Mouse (Mus musculus): ENCODE results near the gene Usp44. TPM values are rescaled to one million over a fixed set of nuclear protein-coding genes. Genes with fewer than 3 reads are reported as not detected.
"Not testable (repeated sequence)": the region's sequence is repeated elsewhere in the genome, so short reads cannot be mapped to it uniquely, and the experiment has no call there.

The Usp44 gene
- total RNA-seq (2021) = not detected
- long read RNA-seq, experiment 1 = 0 reads
- long read RNA-seq, experiment 2 = 0 reads

DNA sequence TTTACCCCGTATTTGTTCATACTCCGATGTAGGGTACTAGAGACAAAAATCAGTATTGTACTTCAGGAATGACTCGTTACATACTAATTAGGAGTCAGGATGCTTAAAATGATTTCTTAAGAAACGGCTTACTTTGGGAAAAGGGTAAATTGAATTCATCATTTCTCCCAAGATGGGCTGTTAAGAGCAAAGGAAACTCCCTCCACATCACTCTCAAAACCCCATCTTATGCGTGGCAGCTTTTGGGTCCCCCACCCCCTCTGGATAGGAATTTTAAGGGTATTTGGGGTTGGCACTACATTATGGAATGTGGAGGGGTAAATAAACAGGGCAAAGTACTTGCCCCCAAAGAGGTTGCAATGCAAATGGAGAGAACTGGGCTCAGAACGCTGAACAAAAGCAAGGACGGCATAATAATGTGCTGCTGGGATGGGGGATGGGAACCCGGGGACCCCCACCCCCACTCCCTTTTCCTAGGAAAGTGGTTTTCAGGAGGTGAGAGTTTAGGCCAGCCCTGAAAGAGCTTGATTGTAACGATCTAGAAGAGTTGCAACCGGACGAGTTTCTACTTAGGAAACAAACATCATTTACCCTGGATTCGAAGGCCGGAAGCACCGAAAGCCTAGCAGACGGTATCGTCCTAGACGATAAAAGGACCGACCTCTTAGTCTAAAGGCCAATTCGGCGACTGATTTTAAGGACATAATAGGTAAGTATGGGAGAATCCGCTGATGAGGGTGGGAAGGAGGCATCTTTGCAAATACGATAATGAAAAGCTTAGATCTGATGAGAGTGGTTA, at the start of gene Usp44:
Gene Usp44, plus strand, starts transcription at position 625 of the 799 bp plus-strand sequence.
- no peak for DNase-seq

DNA sequence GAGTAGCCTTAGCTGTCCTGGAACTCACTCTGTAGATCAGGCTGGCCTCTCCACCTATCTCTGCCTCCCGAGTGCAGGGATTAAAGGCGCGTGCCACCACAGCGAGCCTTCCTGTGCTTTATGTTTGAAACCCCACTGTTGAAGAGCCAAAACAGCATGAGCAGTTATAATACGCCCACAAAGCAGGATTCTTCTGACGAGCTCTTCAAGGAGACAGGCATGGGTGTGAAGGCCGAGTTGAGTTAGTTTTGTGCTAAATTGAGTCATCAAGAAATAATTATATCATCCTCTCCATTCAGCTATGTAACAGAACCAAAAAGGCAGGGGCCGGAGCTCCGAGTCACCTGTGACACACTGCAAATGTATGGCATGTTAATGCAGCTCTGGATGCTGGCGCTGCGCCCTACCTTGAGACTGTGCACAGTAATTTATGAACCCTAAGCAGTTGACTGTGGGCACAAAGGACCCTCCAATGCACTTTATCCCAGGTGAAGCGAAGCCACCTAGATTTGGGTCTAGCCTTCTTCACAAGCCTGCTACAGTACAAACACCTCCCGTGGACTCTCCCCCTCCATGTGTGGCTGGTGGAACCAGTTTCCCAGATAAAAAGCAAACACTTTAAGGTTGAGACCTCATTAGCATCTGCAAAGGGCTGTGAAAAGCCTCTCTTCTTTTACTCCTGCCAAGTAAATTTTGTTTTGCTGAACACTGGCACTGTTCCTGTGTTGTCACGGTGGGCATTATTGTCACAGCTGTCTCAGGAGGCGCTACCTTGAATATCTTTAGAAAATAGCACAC, 47.9 kb upstream of the Usp44 start:
- no peak for DNase-seq

DNA sequence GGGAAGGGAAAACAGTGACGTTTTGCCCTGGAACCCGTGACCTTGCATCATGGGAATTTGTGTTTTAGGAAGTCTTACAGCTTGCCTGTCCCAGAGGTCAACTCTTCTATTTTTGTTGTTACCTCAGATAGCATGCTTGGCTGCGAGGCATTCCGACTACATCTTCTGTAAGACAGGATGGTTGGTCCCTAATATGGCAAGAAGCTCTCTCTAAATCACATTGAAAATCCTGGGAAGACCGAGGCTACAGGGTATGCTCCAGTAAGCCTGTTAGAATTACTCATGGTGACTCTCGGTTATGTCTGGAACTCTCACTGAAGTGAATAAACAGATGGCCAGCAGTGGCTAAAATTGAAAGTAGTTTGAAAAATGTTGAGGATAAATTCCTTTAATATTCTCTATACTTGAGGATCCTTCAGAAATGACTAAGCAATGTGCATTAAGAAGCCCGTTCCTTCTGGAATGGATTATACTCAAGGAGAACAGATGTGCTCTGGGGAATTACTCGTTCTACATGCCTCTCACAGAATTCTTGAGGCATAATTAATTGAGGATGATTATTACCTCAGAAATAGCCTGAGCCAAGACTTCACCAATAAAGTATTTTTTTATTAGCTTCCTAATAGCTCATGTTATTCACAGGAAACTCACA, 31.5 kb upstream of the Usp44 start:
- DNase-seq = no peak

DNA sequence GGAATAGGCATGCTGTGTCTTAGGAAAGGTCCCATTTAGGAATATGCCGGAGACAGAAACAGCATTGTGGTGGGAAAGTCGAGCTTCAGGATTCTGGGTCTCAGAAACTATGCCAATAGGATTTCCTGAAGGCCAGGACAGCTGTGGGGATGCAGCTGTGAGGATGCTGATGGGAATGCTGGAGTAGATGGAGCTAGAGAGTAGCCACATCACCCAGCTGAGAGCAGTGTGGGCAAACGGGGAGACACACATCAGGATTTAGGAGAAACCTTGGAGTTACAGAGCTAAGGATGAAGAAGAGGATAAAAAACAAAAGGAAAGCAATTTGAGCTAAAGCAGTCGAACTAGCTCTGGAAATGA, 31.0 kb upstream of the Usp44 start:
- no peak for DNase-seq

DNA sequence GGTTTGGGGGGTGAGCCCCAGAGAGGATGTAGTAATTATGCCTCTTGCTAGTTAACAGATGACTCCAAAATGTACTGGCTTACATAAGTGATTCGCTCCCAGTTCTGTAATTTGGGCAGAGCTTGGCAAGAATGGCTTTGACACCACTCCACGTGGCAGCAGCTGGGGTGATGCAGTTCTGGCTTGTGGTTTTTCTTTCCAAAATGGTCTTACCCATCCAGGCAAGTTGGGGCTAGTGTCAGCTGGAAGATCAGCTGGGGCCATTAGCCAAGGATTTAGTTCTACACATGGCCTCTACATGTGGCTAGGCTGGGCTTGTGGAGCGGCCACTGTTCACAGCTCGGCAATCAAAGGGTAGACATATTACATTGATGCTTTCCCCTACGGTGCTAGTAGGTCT, 30.5 kb upstream of the Usp44 start:
- no peak for DNase-seq

DNA sequence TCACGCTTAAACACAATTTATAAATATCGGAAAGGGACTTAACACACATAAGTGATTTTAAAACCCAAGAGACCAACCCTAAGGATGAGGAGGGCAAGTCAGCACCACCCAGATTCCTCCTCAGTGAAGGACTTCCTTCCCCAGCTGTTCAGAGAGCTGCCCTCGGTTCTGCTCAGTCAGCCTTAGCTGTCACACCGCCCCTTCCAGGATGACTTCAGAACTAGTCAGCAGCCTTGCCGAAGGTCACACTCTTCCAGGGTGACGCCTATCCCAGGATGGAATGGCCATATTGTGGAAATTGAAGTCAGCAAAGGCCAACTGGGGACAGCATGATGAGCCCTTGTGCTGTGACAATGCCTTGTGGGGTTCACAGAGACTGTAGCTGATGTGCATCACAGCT, 28.2 kb upstream of the Usp44 start:
- DNase-seq = peak; percentile 64

DNA sequence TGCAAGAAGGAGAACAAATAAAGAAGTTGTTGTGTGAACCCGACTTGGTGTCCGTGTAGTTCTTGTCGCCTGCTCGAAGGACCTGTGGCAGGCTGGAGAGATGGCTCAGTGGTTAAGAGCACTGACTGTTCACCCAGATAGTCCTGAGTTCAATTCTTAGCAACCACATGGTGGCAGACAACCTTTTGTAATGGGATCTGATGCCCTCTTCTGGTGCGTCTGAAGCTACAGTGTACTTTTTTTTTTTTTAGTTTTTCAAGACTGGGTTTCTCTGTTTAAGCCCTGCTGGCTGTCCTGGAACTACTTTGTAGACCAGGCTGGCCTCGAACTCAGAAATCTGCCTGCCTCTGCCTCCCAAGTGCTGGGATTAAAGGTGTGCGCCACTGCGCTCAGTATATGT, 21.9 kb upstream of the Usp44 start:
- not testable (repeated sequence) for DNase-seq

DNA sequence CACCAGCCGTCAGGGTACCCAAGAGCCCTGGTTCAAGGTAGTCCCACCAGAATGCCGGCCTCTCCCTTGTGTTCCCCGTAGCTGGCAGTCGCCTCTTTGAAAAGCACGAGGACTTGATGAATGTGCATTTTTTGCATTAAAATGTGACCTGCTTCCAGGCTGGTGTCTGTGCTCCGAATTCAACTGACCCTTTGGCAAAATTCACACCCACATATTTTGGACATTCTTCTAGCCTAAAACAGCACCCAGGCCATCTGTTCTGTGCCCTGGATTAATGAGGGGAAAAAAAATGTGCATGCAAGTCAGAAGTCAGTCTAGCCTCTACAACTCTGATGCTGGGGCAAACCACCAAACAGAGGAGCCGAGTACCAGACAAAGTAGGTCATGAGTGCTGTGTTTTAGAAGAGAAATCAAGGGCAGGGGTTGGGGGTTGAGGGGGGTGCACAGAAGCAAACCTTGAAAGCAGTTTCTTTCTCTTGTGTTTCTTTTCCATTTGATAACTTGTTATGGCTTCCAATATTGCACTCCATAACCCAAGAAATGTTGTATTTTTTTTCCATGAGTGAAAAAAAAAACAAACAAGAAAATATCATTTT, 20.7 kb upstream of the Usp44 start:
- no peak for DNase-seq

DNA sequence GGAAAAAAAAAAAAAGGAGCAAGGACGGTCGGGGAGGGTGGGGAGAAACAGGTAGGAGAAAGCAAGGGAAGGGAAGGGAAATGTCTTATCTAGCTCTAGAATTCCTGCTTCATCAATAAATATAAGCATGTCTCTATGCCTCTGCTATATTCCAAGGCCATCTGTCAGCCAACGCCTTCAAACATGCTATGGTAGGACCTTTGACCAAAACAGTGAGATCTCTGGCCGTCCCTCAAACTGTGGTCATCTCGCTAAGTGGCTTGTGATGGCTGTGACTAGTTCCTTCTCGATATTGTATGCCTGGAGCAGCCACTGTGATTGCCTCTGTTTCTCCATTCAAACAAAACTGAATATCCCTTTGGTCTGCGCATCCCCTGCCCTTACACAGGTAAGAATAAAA, 19.3 kb upstream of the Usp44 start:
- DNase-seq = no peak

DNA sequence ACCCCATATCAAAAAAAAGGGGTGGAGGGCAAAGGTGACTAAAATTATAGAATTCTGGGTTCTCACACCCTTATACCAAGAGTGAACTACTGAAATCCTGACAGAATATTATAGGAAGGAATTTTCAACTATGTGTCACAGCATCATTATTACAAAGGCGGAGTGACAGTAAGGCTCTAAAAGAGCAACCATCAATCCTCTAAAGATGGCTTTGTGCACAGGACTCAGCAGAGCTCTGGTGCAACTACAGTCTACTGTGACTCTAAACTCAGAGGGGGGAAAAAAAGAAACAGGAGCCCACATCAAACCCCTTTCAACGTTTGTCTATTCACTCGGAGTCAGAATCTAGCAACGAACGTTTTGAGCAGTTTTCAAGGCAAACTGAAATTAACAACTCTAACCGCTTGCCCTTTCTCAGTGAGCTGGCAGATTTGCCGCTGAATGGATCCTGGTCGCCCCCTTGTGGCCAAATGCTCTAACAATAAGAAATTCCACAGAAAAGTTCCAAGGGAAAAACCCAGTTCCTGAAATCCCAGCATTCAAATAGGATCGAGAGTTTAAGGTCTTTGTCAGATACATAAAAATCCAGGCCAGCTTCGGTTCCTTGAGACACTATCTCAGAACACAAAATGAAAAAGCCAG, 18.5 kb upstream of the Usp44 start:
- peak; percentile 88 for DNase-seq

DNA sequence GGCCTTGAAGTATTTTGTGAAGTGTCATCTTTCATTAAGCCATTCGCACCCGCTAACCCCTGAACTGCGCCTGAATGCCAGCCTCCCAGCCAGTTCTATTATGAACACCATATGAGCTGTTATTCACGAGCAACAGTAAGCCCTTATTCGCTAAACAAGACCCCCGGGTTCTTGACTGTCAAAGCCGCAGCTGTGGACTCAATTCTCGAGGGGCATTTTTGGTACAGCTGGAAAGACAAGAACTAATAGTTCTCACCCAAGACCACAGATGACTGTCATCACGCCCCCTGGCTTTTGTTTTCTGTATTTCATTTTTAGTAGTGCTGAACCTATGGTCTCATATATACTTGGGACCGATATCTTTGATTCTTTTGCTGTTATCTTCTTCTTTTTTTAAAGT, 17.6 kb upstream of the Usp44 start:
- DNase-seq = no peak

DNA sequence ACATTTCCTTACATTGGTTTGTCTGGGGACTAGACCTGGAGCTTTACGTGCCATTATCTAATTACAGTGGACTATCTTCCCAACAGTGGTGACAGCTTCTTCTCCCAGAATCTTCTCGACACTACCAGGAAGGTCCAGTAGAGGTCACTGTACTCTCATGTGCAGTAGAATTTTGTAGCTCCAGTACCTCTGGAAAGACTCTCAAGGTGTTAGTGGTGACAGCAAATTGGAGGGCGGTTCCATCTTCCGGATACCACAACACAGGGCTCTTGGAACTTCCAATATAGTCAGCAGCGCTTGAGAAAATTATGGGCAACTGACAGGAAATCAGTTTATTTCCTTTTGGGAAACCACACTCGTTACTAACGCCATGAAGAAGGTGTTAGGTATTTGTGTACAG, 12.7 kb upstream of the Usp44 start:
- DNase-seq = peak; percentile 83

DNA sequence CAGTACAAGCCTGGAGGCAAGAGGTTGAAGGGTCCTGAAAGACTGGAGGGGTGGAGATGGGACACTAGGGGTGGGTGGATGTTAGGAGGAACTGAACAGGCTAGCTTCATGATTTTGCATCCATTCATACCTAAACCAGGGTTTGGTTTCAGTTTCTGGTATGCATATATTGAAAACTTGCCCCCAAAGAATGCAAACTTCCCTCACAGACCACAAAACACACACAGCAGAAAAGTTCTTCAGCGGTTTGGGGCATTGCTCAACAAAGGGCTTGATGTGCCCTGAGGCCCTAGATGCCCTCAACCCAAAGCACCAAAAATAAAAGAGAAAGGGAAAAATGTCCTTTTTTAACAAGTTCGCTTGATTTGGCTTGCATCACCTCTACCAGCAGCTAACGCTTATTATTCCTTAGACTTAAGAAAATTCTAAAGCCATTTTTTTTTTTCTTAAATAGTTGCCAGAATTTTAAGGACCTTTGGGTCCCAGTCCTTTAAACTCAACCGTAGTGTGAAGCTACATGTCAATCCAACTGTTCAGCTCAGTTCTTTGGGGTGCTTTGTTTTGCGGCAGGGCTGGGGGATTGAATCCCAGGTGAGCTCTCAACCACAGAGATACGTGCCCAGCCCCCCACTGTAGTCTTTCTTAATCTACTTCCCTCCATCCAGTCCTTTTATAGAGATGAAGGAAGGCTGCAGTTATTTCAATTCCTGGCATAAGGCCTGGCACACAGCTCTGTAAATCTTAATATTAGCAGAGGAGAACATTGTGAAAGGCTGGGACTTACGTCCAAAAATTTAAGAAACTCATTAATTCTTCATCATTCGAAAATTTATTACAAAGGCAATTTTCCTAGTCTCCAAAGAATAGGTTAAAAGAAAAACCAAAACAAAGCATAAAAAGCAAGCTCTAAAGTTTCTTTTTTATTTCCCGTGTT, 1.2 kb upstream of the Usp44 start:
- no peak for DNase-seq

DNA sequence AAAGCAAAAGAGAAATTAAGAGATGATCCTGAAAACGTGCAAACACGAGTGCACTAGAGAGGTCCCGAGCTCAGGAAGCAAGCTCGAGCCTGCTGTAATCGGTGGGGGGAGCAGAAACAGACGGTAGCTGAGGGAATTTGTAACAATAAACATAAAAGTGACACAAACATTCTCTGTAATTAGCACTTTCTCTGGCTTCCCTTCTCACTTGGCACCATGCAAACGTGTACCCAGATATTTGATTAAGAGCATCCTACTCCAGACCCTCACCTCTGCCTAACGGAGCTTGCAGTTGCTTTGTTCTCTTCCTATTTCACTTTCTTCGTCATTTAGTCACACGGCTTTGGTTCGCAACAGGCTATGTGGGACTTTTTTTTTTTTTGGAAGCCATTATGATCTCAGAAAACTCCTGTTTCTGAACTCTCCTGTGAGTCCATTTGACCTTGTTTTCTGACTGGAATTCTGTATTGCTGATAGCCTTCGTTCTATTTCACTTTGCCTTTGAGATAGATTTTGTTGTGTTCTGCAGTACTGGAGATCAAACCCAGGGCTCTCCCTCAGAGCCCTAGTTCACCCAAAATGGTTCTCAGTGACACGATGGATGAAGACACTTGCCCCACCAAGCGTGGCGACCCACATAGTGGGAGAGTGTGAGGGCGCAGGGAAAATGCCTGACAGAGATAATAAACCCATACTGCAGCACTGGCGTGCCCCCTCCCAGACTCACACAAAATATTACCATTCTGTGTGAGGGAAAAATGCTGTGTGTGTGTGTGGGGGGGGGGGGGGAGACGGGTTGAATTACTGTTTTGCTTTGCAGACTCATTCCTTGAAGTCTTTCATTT, 597 bp downstream of the Usp44 start:
- no peak for DNase-seq

DNA sequence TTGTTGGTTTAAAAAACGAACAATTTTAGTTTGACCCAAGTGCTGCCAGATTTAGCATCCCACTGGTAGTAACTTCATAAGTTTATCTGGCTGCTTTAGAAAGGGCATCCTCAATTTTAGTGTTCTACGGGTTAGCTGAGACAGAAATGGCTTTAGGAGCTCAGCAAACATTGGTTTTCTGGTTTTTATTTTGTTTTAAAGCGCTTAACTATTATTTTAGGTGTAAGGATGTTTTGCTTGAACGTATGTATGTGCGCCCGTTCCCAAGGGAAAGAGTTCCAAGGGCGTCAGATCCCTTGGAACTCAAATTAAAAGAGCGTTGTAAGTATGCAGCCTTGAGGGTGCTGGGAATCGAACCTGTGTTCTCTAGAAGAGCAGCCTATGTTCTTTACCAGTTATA, 1.5 kb downstream of the Usp44 start:
- DNase-seq = no peak

DNA sequence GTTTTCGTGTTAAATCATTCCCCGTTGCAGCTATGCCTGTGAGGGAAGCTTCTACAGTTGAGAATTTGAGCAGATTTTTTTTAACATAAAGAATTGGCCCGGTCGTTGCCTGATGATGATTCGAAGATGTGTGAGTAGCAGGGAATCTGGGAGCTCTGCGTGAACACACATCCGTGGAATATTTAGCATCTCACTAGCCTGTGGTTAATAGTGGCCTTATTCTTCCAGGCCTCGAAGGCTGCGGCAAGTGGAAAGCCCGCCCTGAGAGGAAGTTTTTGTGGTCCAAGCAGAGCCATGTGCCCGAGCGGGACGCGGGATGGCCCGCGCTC, 2.0 kb downstream of the Usp44 start:
- no peak for DNase-seq

DNA sequence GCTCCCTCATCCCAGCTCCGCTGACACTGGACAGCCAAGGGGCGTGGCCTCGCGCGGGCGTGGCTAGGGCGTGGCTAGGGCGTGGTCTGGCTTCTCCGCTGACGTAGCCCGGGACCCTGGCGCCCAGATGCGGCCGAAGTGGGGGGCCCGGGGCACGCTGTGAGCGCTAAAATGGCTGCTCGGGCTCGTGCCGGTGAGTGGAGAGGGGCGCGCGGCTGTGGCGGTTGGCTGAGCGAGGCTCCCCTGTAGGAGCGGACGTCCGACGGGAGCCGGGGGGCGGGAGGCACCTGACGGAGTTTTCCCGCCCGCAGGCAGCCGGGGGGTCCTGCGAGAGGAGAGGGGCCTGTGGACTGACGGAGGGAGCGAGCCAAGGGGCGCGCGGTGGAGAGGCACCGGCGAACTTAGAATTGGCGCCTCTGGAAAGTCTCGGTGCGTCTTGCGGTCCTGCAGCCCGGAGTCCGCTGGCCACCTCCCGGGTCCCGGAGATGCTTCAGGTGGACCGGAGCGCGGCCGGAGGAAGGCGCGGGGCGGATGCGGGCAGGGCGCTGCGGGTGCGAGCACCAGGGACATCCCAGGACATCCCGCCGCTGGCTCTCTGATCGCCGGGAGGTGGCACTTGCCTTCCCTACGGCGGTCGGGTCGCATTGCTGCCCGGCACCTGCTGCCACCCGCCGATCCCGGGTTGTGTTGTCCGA, 2.5 kb downstream of the Usp44 start:
- peak; percentile 85 for DNase-seq

DNA sequence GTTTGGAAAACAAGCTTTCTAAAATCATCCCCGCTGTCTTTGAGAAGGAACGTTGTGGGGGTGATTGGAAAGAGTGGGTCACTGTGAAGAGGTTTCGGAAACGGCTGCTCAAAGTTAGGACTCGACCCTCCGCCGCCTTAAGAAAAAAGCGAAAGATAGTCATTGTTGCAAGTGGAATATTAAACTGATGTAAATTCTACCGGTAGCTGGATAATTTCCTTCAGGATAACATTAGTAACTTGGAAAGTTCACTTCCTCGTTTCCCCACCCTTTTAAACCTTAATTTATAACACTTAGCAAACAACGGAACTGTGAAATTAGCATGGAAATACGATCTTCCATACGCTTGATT, 3.0 kb downstream of the Usp44 start:
- DNase-seq = no peak

DNA sequence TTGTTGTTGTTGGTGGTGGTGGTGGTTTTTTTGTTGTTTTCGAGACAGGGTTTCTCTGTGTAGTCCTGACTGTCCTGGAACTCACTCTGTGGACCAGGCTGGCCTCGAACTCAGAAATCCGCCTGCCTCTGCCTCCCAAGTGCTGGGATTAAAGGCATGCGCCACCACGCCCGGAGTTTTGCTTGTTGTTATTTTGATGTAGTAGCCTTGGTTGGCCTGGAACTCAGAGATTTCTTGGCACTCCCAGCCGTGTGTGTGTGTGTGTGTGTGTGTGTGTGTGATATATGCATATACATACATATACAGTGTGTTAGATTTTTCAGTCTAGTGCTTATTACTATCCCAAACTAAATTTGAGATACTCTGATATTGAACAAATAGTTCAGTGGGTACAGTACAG, 3.8 kb downstream of the Usp44 start:
- DNase-seq = not testable (repeated sequence)

DNA sequence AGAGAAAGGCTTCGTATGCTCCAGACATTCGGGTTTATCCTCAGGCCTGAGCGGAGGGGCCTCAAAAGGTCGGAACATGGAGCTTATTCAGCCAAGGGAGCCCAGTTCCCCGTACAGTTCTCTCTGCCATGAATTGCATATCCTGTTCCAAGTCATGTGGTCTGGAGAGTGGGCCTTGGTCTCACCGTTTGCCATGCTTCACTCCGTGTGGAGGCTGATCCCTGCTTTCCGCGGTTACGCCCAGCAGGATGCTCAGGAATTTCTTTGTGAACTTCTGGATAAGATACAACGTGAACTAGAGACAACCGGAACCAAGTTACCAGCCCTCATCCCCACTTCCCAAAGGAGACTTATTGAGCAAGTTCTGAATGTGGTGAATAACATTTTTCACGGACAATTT, 15.4 kb downstream of the Usp44 start:
- no peak for DNase-seq
